Mouse (Mus musculus) CH12.LX (cell line): ENCODE results near the gene Fezf2. TPM values are rescaled to one million over a fixed set of nuclear protein-coding genes. Genes with fewer than 3 reads are reported as not detected.

Experiments used
- DNase-seq: peaks from one replicate; pipeline ENCODE4 v3.0.0-alpha.2; 2013; ENCODE audit errors: extremely low read depth
- H3K27ac ChIP-seq: 2 replicates; pipeline ENCODE4 v1.5.1; 2012; ENCODE audit warnings: low read depth, mild to moderate bottlenecking, control low read depth, moderate library complexity; ENCODE audit not compliant: insufficient read depth
- H3K27me3 ChIP-seq: replicated peaks from 2 replicates; pipeline ENCODE3; 2012; ENCODE audit warnings: inconsistent platforms
- H3K36me3 ChIP-seq, 2 experiments: replicated peaks in 1 of 2; 2 replicates each; pipeline versions ENCODE3 to v1.6.1; 2012; ENCODE audit warnings: inconsistent platforms in 1 of 2, low read length in 1 of 2, mild to moderate bottlenecking in 1 of 2, mixed read lengths in 1 of 2, moderate library complexity in 1 of 2; ENCODE audit not compliant: control insufficient read depth in 1 of 2, insufficient read depth in 1 of 2
- H3K4me1 ChIP-seq, 2 experiments: 2 replicates each; pipeline ENCODE4 v1.6.1; 2012; ENCODE audit warnings: inconsistent platforms in 1 of 2, moderate library complexity in 1 of 2; ENCODE audit not compliant: insufficient read depth in 2 of 2, control insufficient read depth in 1 of 2
- H3K4me2 ChIP-seq: 2 replicates; pipeline ENCODE4 v1.6.1; 2012; ENCODE audit warnings: low read depth, mild to moderate bottlenecking, control low read depth; ENCODE audit not compliant: poor library complexity, insufficient read depth, severe bottlenecking
- H3K4me3 ChIP-seq, 3 experiments: fragments of 150-350 bp in 1 of 3; sonication (generic) in 1 of 3; replicated peaks in 1 of 3; 2 replicates each; pipeline versions ENCODE3 to v1.5.1; 2011 to 2012; ENCODE audit warnings: low read depth in 2 of 3, low read length in 2 of 3, mild to moderate bottlenecking in 2 of 3, moderate library complexity in 2 of 3, control low read depth in 1 of 3, improper control_type of control experiment in 1 of 3, inconsistent platforms in 1 of 3, mixed read lengths in 1 of 3; ENCODE audit not compliant: poor library complexity in 1 of 3
- H3K79me2 ChIP-seq: replicated peaks from 2 replicates; pipeline ENCODE4 v1.6.1; 2012; ENCODE audit warnings: mild to moderate bottlenecking, moderate library complexity; ENCODE audit not compliant: control insufficient read depth, poor library complexity, insufficient read depth, severe bottlenecking; ENCODE audit errors: extremely low read depth
- H3K9ac ChIP-seq: 2 replicates; pipeline ENCODE4 v1.6.1; 2012; ENCODE audit warnings: low read depth, mild to moderate bottlenecking, control low read depth, moderate library complexity; ENCODE audit not compliant: insufficient read depth
- H3K9me3 ChIP-seq: replicated peaks from 2 replicates; pipeline ENCODE3; 2012; ENCODE audit warnings: low read length, inconsistent platforms, mixed read lengths
- CHD1 ChIP-seq: IDR thresholded peaks from 2 replicates; pipeline ENCODE4 v1.6.1; 2012; ENCODE audit warnings: low read depth, low read length, improper control_type of control experiment, inconsistent platforms
- ELF1 ChIP-seq: IDR thresholded peaks from 2 replicates; pipeline ENCODE4 v1.6.1; 2014; ENCODE audit warnings: low read depth, mild to moderate bottlenecking, inconsistent platforms, low read length, improper control_type of control experiment
- EP300 ChIP-seq: IDR thresholded peaks from 2 replicates; pipeline ENCODE4 v1.6.1; 2011; ENCODE audit warnings: low read length, improper control_type of control experiment
- ETS1 ChIP-seq: conservative IDR thresholded peaks from 2 replicates; pipeline ENCODE4 v1.6.1; 2012; ENCODE audit warnings: low read depth, mild to moderate bottlenecking, inconsistent platforms, low read length, improper control_type of control experiment, moderate library complexity
- GABPA ChIP-seq: IDR thresholded peaks from 2 replicates; pipeline ENCODE4 v1.6.1; 2012; ENCODE audit warnings: low read depth, low read length, improper control_type of control experiment, inconsistent platforms; ENCODE audit not compliant: insufficient replicate concordance
- IRF4 ChIP-seq: IDR thresholded peaks from 2 replicates; pipeline ENCODE4 v1.6.1; 2014; ENCODE audit warnings: low read depth, mild to moderate bottlenecking, inconsistent platforms, low read length, improper control_type of control experiment
- JUND ChIP-seq: conservative IDR thresholded peaks from 2 replicates; pipeline ENCODE4 v1.6.1; 2011; ENCODE audit warnings: low read depth, low read length, improper control_type of control experiment
- KAT2A ChIP-seq: IDR thresholded peaks from 2 replicates; pipeline ENCODE4 v1.6.1; 2012; ENCODE audit warnings: low read length, improper control_type of control experiment, inconsistent platforms; ENCODE audit not compliant: insufficient replicate concordance
- MAX ChIP-seq: IDR thresholded peaks from 2 replicates; pipeline ENCODE4 v1.6.1; 2011; ENCODE audit warnings: low read length, improper control_type of control experiment
- MXI1 ChIP-seq: IDR thresholded peaks from 2 replicates; pipeline ENCODE4 v1.6.1; 2011; ENCODE audit warnings: mild to moderate bottlenecking, low read depth, low read length, improper control_type of control experiment
- MYC ChIP-seq: IDR thresholded peaks from 2 replicates; pipeline ENCODE4 v1.6.1; 2011; ENCODE audit warnings: low read depth, mild to moderate bottlenecking, improper control_type of control experiment, low read length
- POLR2A ChIP-seq: IDR thresholded peaks from 2 replicates; pipeline ENCODE4 v1.6.1; 2011; ENCODE audit warnings: low read depth, mild to moderate bottlenecking, improper control_type of control experiment, low read length
- SIN3A ChIP-seq: IDR thresholded peaks from 2 replicates; pipeline ENCODE4 v1.6.1; 2012; ENCODE audit warnings: low read length, improper control_type of control experiment, inconsistent platforms
- TBP ChIP-seq: conservative IDR thresholded peaks from 2 replicates; pipeline ENCODE4 v1.6.1; 2011; ENCODE audit warnings: low read depth, low read length, improper control_type of control experiment
- USF1 ChIP-seq: IDR thresholded peaks from 2 replicates; pipeline ENCODE4 v1.6.1; 2014; ENCODE audit warnings: low read depth, mild to moderate bottlenecking, inconsistent platforms, low read length, improper control_type of control experiment
- USF2 ChIP-seq: conservative IDR thresholded peaks from 2 replicates; pipeline ENCODE4 v1.6.1; 2011; ENCODE audit warnings: low read depth, low read length, improper control_type of control experiment
- ZC3H11A ChIP-seq: IDR thresholded peaks from 2 replicates; pipeline ENCODE4 v1.6.1; 2012; ENCODE audit warnings: low read depth, mild to moderate bottlenecking, inconsistent platforms, low read length, improper control_type of control experiment
- ZMIZ1 ChIP-seq: IDR thresholded peaks from 2 replicates; pipeline ENCODE4 v1.6.1; 2012; ENCODE audit warnings: low read depth, mild to moderate bottlenecking, inconsistent platforms, low read length, improper control_type of control experiment
- dilution Hi-C: fragments of 300-500 bp; cut with MboI; formaldehyde crosslinking; loops from 2 replicates; pipeline ENCODE4 v1.14.3; 2020; ENCODE audit warnings: low sequenced_read_pairs; ENCODE audit not compliant: extremely low pct_unique_long_range_greater_than_20kb, extremely low pct_ligation_motif_present
- in situ Hi-C: fragments of 300-500 bp; cut with MboI; formaldehyde crosslinking; loops from 3 replicates; pipeline ENCODE4 v1.14.3; 2019; ENCODE audit warnings: low sequenced_read_pairs, low pct_ligation_motif_present, low pct_unique_long_range_greater_than_20kb, mixed read lengths
- polyA plus RNA-seq: library from polyadenylated mRNA; unstranded; fragments of >175 nt; gene quantifications from 2 replicates; pipeline ENCODE4 v1.2.1, GENCODE M21; 2012; ENCODE audit warnings: low read depth; ENCODE audit not compliant: insufficient read length
- total RNA-seq, 2 experiments: library from RNA; depleted of rRNA; stranded (reverse); fragments of 300-350 nt in 1 of 2; fragments of >200 nt in 1 of 2; gene quantifications; 2 replicates each; pipeline ENCODE4 v1.2.3; 2012 to 2014

The Fezf2 gene
- total and polyA plus RNA-seq, 3 experiments: not detected

- no peaks in the 10 kb centered on the region for H3K4me1 ChIP-seq
- dilution Hi-C loops: no loop called here
- H3K9ac ChIP-seq: no peak overlapping the region
- no peak overlapping the region for H3K4me2 ChIP-seq
- TF ChIP-seq MAX (no peak), ZC3H11A (no peak)
- H3K79me2 ChIP-seq: no peaks in the 10 kb centered on the region
- no peaks in the 10 kb centered on the region for H3K27me3 ChIP-seq
- H3K27ac ChIP-seq: no peak overlapping the region
- no peaks in the 10 kb centered on the region for H3K36me3 ChIP-seq
- H3K9me3 ChIP-seq: peaks cover 22% of the 10 kb centered on the region
- in situ Hi-C loops: no loop called here
- H3K4me3 ChIP-seq: no peak overlapping the region
- DNase-seq: no peak
Measured at GRCm38 (mm10) chr14:12346011-12346864, 1.8 kb downstream of the Fezf2 start.

- H3K9ac ChIP-seq: no peak overlapping the region
- in situ Hi-C loops (no loop called here), dilution Hi-C loops (no loop called here)
- DNase-seq: no peak
- no peak overlapping the region for H3K4me3 ChIP-seq
- H3K27me3 ChIP-seq: no peaks in the 10 kb centered on the region
- H3K4me2 ChIP-seq: no peak overlapping the region
- H3K9me3 ChIP-seq: peaks cover 22% of the 10 kb centered on the region
- no peaks in the 10 kb centered on the region for H3K4me1 ChIP-seq
- no peak overlapping the region for H3K27ac ChIP-seq
- no peak for TF ChIP-seq USF1
- no peak for TF ChIP-seq SIN3A
- TF ChIP-seq POLR2A: no peak
- no peak for TF ChIP-seq ELF1
- no peak for TF ChIP-seq MYC
- TF ChIP-seq USF2: no peak
- no peak for TF ChIP-seq IRF4
- TF ChIP-seq CHD1: no peak
- TF ChIP-seq MAX: no peak
- TF ChIP-seq ETS1: no peak
- no peak for TF ChIP-seq JUND
- TF ChIP-seq TBP: no peak
- no peak for TF ChIP-seq KAT2A
- TF ChIP-seq ZMIZ1: no peak
- TF ChIP-seq GABPA: no peak
- TF ChIP-seq EP300: no peak
- TF ChIP-seq MXI1: no peak
- TF ChIP-seq, all 38 proteins: peak for 0
- Histone ChIP-seq H3K79me2 (no peaks in the 10 kb centered on the region), H3K36me3 (no peaks in the 10 kb centered on the region)
Measured at GRCm38 (mm10) chr14:12345241-12345921, 2.6 kb downstream of the Fezf2 start.
